Mouse (Mus musculus) kidney, embryonic 15.5 days (tissue): ENCODE results near the gene Creld1. TPM values are rescaled to one million over a fixed set of nuclear protein-coding genes. Genes with fewer than 3 reads are reported as not detected.

Experiments
- ATAC-seq: fragments of 200-750 bp; cut with Nextera tagmentation; replicated peaks from 2 replicates; pipeline ENCODE4 v1.8.0; 2017; ENCODE audit warnings: moderate TSS enrichment; ENCODE audit not compliant: low FRiP score
- H3K27ac ChIP-seq: fragments of 300-500 bp; sonication (generic); 2 replicates; pipeline ENCODE4 v1.5.1; 2015; ENCODE audit warnings: mild to moderate bottlenecking, inconsistent platforms
- H3K27me3 ChIP-seq: fragments of 300-500 bp; sonication (generic); 2 replicates; pipeline ENCODE4 v1.6.1; 2015; ENCODE audit warnings: inconsistent platforms
- H3K36me3 ChIP-seq: fragments of 300-500 bp; sonication (generic); 2 replicates; pipeline ENCODE4 v1.6.1; 2015; ENCODE audit warnings: inconsistent platforms
- H3K4me1 ChIP-seq: fragments of 300-500 bp; sonication (generic); 2 replicates; pipeline ENCODE4 v1.6.1; 2015; ENCODE audit warnings: inconsistent platforms
- H3K4me2 ChIP-seq: fragments of 300-500 bp; sonication (generic); 2 replicates; pipeline ENCODE4 v1.6.1; 2015; ENCODE audit warnings: moderate library complexity, mild to moderate bottlenecking, inconsistent platforms
- H3K4me3 ChIP-seq: fragments of 300-500 bp; sonication (generic); replicated peaks from 2 replicates; pipeline ENCODE4 v1.5.1; 2015; ENCODE audit warnings: mild to moderate bottlenecking, inconsistent platforms
- H3K9ac ChIP-seq: fragments of 300-500 bp; sonication (generic); 2 replicates; pipeline ENCODE4 v1.6.1; 2015; ENCODE audit warnings: mild to moderate bottlenecking, inconsistent platforms
- H3K9me3 ChIP-seq: fragments of 300-500 bp; sonication (generic); replicated peaks from 2 replicates; pipeline ENCODE4 v1.6.1; 2016; ENCODE audit warnings: inconsistent platforms
- WGBS: fragments of 180-500 bp; shearing (Covaris S2); methylation state at CpG from one replicate; pipeline ENCODE4 v1.1.7; 2015; ENCODE audit warnings: mixed read lengths; 5-methylcytosine and 5-hydroxymethylcytosine counted together
- polyA plus RNA-seq: library from polyadenylated mRNA; unstranded; fragments of >200 nt; fragmentation: Nextera tagmentation; extraction: Ambion mirVana; gene quantifications from 2 replicates; pipeline ENCODE4 v1.2.1, GENCODE M21; 2015

Gene Creld1
- polyA plus RNA-seq, 1 experiment from 2014 or later: 35.7 TPM

- 0 out of 2 replicates have a peak, but pooled peaks have one; percentile 18 for ATAC-seq
- Histone ChIP-seq H3K27ac (peak overlapping the region; percentile 81), H3K36me3 (peaks cover 39% of the 10 kb centered on the region), H3K4me2 (peak overlapping the region; percentile 23; the same call in 1 of the 2 replicates), H3K9ac (no peak overlapping the region), H3K27me3 (no peaks in the 10 kb centered on the region), H3K4me3 (no peak overlapping the region), H3K9me3 (no peaks in the 10 kb centered on the region), H3K4me1 (peaks cover 28% of the 10 kb centered on the region)
- 73% methylated on average over 8 of the region's 8 CpGs for WGBS
These were observed 38.7 kb upstream of the Creld1 start for GRCm38 (mm10) chr6:113444207-113444965.

DNA sequence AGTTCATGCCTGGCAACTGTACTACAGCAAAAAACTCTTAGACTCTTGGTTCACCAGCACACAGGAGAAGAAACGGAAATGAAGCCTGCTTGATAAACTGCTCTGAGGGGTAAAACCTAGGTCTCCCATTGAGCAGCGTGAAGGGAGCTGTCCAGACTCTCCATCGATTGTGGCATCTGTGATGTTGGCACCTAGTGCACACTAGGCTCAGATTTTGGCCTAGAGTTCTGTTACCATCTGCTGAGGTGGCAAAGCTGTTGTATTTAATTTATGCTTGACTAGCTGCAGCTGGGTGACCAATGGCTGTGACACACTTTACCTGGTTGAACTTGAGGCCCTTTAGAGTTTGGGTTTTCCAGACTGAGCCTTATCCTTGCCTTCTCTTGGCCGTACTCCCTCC lies 35.5 kb upstream of the Creld1 start:
- Histone ChIP-seq H3K4me1 (peaks cover 21% of the 10 kb centered on the region), H3K4me2 (no peak overlapping the region), H3K27ac (no peak overlapping the region), H3K27me3 (no peaks in the 10 kb centered on the region), H3K9me3 (no peaks in the 10 kb centered on the region), H3K9ac (no peak overlapping the region), H3K4me3 (no peak overlapping the region), H3K36me3 (peaks cover 42% of the 10 kb centered on the region)
- WGBS: 97% methylated on average over 4 of the region's 4 CpGs
- no peak for ATAC-seq

DNA sequence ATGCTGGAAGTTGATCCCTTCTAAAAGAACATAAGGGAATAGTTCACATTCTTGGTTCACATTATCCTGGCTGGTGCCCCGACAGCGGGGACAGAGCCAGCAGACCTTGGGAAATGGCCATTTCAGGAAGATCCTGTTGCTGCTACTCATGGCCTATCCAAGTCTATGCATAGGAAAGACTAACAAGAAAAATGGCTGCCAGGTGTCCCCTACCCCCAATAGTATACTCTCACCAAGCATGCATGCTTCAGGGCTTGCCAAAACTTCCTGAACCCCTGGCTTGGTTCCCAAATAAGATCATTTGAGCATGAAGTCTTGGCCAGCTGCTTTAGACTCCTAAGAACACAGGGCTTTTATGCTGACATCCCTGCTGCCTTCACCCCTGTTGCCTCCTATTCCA lies 31.3 kb upstream of the Creld1 start:
- Histone ChIP-seq H3K36me3 (peaks cover 28% of the 10 kb centered on the region), H3K4me2 (no peak overlapping the region), H3K27me3 (no peaks in the 10 kb centered on the region), H3K27ac (peak overlapping the region; percentile 54; the same call in 1 of the 2 replicates), H3K9me3 (no peaks in the 10 kb centered on the region), H3K4me3 (no peak overlapping the region), H3K4me1 (no peaks in the 10 kb centered on the region), H3K9ac (no peak overlapping the region)
- ATAC-seq: peak; percentile 40; the same call in 1 of the 2 replicates
- 70% methylated on average over 2 of the region's 2 CpGs for WGBS

- H3K36me3 ChIP-seq: 0 out of 2 replicates have a peak, but pooled peaks cover under 1% of the 10 kb centered on the region
- no peak overlapping the region for H3K9ac ChIP-seq
- H3K4me2 ChIP-seq: no peak overlapping the region
- no peak for ATAC-seq
- no peaks in the 10 kb centered on the region for H3K9me3 ChIP-seq
- no peaks in the 10 kb centered on the region; the same call in 1 of the 2 replicates for H3K27me3 ChIP-seq
- H3K4me3 ChIP-seq: no peak overlapping the region
- H3K4me1 ChIP-seq: 0 out of 2 replicates have a peak, but pooled peaks cover 7% of the 10 kb centered on the region
- no peak overlapping the region for H3K27ac ChIP-seq
- 49% methylated on average over 5 of the region's 5 CpGs for WGBS
These were observed 28.1 kb upstream of the Creld1 start for GRCm38 (mm10) chr6:113455007-113455406.

DNA sequence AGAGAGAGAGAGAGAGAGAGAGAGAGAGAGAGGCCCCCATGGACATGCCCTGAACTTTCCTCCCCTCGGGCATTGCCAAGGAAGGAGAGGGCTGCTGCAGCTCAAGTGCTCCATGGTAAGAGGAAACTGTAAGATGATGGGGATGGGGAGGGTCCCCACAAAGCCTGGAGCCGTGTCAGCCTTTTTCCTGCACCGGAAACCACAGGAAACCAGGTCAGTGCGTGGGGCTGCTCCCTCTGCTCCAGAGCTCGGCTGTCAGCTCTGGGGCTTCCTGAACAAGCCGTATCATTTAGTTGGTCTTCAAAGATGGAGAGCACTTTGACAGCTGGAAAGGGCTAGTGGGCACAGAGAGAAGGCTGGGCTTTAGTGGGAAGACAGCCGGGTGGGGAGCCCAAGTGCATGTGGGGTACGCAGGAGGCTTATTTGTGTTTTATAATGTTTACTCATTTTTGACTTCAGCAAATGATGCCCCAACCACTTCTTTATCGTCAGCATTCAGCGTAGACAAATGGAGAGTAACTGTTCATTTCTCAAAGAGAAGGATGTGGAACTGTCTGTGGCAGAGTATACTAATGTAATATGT lies 25.1 kb upstream of the Creld1 start, which contains the start of gene Il17re:
Il17re (plus strand) TSS at position 533 of the 583 bp plus-strand sequence.
- Histone ChIP-seq H3K9ac (no peak within 1 kb of the TSS), H3K9me3 (no peaks in the 10 kb centered on the region), H3K4me1 (0 out of 2 replicates have a peak, but pooled peaks cover 7% of the 10 kb centered on the region), H3K36me3 (no peaks in the 10 kb centered on the region), H3K27ac (peak within 1 kb of the TSS; percentile 60; the same call in 1 of the 2 replicates), H3K4me3 (peak within 1 kb of the TSS; percentile 10; the same call in 1 of the 2 replicates), H3K4me2 (peak within 1 kb of the TSS; percentile 34; the same call in 1 of the 2 replicates), H3K27me3 (no peaks in the 10 kb centered on the region; the same call in 1 of the 2 replicates)
- WGBS: 55% methylated on average over 10 of the region's 10 CpGs
- ATAC-seq: no peak

- ATAC-seq: peak; percentile 67; the same call in 1 of the 2 replicates
- no peaks in the 10 kb centered on the region; the same call in 1 of the 2 replicates for H3K27me3 ChIP-seq
- H3K27ac ChIP-seq: peak overlapping the region; percentile 60; the same call in 1 of the 2 replicates
- no peaks in the 10 kb centered on the region for H3K36me3 ChIP-seq
- H3K9ac ChIP-seq: no peak overlapping the region
- H3K9me3 ChIP-seq: no peaks in the 10 kb centered on the region
- H3K4me2 ChIP-seq: peak overlapping the region; percentile 34; the same call in 1 of the 2 replicates
- WGBS: 51% methylated on average over 10 of the region's 10 CpGs
- H3K4me1 ChIP-seq: 0 out of 2 replicates have a peak, but pooled peaks cover 7% of the 10 kb centered on the region
- peak overlapping the region; percentile 10; the same call in 1 of the 2 replicates for H3K4me3 ChIP-seq
These were observed 24.5 kb upstream of the Creld1 start for GRCm38 (mm10) chr6:113458635-113459034.

DNA sequence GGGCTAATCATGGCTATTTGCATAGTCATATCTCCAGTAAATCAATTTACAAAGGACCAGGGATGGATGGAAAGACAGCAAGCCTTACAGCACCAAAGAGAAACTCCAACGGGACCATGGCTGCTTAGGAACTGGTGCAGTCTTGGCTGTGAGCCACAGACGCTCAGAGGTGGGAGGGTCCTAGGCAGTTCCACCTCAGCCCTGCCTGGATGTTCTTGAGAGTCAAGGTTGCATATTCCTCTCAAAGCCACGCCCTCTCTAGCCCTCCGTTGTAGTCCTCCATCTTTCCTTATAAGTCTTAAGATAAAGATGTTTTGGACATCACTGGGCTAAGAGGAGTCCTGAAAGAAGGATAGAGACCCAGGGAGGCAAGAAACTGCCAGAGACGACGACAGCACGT lies 19.1 kb upstream of the Creld1 start:
- Histone ChIP-seq H3K9ac (no peak overlapping the region), H3K9me3 (no peaks in the 10 kb centered on the region), H3K4me1 (peaks cover 10% of the 10 kb centered on the region), H3K4me2 (no peak overlapping the region), H3K4me3 (no peak overlapping the region), H3K27me3 (no peaks in the 10 kb centered on the region; the same call in 1 of the 2 replicates), H3K27ac (no peak overlapping the region), H3K36me3 (no peaks in the 10 kb centered on the region)
- 63% methylated on average over 7 of the region's 7 CpGs for WGBS
- no peak for ATAC-seq

DNA sequence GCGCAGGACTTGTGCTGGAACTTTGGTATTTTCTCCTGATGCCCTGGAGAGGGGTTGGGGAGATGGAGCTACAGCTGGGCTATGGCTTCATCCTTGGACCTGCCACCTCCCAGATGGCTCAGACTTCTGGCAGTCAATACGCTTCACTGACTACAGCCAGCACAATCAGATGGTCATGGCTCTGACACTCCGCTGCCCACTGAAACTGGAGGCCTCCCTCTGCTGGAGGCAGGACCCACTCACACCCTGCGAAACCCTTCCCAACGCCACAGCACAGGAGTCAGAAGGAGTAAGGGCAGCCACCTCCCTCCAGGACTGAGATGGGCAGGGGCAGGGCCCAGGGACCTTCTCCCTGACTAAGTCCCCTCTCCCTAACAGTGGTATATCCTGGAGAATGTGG lies 17.5 kb upstream of the Creld1 start:
- H3K27me3 ChIP-seq: peaks cover 9% of the 10 kb centered on the region
- H3K36me3 ChIP-seq: no peaks in the 10 kb centered on the region
- H3K9me3 ChIP-seq: no peaks in the 10 kb centered on the region
- no peak overlapping the region for H3K4me2 ChIP-seq
- no peak overlapping the region for H3K4me3 ChIP-seq
- ATAC-seq: peak; percentile 68
- WGBS: 37% methylated on average over 5 of the region's 5 CpGs
- no peak overlapping the region for H3K9ac ChIP-seq
- H3K27ac ChIP-seq: no peak overlapping the region
- peaks cover 19% of the 10 kb centered on the region for H3K4me1 ChIP-seq

- H3K4me3 ChIP-seq: no peak overlapping the region
- H3K36me3 ChIP-seq: no peaks in the 10 kb centered on the region
- H3K27me3 ChIP-seq: peaks cover 14% of the 10 kb centered on the region
- no peak overlapping the region for H3K9ac ChIP-seq
- no peak for ATAC-seq
- H3K9me3 ChIP-seq: no peaks in the 10 kb centered on the region
- WGBS: 75% methylated on average over 3 of the region's 3 CpGs
- peaks cover 38% of the 10 kb centered on the region for H3K4me1 ChIP-seq
- H3K4me2 ChIP-seq: peak overlapping the region; percentile 70; the same call in 1 of the 2 replicates
- no peak overlapping the region for H3K27ac ChIP-seq
These were observed 14.6 kb upstream of the Creld1 start for GRCm38 (mm10) chr6:113468512-113468911.

GRCm38 (mm10) chr6:113469021-113469420 lies 14.1 kb upstream of the Creld1 start:
- H3K4me2 ChIP-seq: peak overlapping the region; percentile 70
- peak overlapping the region; percentile 37 for H3K4me3 ChIP-seq
- peak overlapping the region; percentile 7; the same call in 1 of the 2 replicates for H3K9ac ChIP-seq
- ATAC-seq: peak; percentile 26; the same call in 1 of the 2 replicates
- peaks cover 14% of the 10 kb centered on the region for H3K27me3 ChIP-seq
- H3K27ac ChIP-seq: peak overlapping the region; percentile 59
- H3K9me3 ChIP-seq: no peaks in the 10 kb centered on the region
- H3K4me1 ChIP-seq: peaks cover 38% of the 10 kb centered on the region
- WGBS: 7% methylated on average over 9 of the region's 9 CpGs
- no peaks in the 10 kb centered on the region for H3K36me3 ChIP-seq

DNA sequence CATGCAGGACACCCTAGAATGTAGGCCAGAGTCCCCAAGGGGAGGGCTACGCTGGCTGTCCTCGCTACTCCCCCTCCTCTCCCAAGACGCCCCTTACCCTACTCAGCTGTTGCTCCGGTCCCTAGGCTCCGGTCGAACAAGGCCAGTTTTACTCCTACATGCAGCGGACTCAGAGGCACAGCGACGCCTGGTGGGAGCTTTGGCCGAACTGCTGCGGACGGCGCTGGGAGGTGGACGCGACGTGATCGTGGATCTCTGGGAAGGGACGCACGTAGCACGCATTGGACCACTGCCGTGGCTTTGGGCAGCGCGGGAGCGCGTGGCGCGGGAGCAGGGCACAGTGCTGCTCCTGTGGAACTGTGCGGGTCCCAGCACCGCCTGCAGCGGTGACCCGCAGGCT lies 13.7 kb upstream of the Creld1 start:
- ATAC-seq: peak; percentile 50
- 2% methylated on average over 31 of the region's 31 CpGs for whole genome bisulfite sequencing
- H3K27ac ChIP-seq: peak overlapping the region; percentile 59
- H3K9ac ChIP-seq: peak overlapping the region; percentile 7
- H3K9me3 ChIP-seq: no peaks in the 10 kb centered on the region
- H3K36me3 ChIP-seq: no peaks in the 10 kb centered on the region
- peaks cover 38% of the 10 kb centered on the region for H3K4me1 ChIP-seq
- H3K4me2 ChIP-seq: peak overlapping the region; percentile 70
- H3K4me3 ChIP-seq: peak overlapping the region; percentile 37
- peaks cover 14% of the 10 kb centered on the region for H3K27me3 ChIP-seq
